Mouse (Mus musculus) forebrain, embryonic 11.5 days (tissue): ENCODE results near the gene Gm21905. TPM values are rescaled to one million over a fixed set of nuclear protein-coding genes. Genes with fewer than 3 reads are reported as not detected.

Source experiments
- ATAC-seq: fragments of 200-750 bp; cut with Nextera tagmentation; replicated peaks from 2 replicates; pipeline ENCODE4 v1.8.0; 2017; ENCODE audit warnings: moderate TSS enrichment; ENCODE audit not compliant: low FRiP score
- DNase-seq: peaks from one replicate; pipeline ENCODE4 v3.0.0-alpha.2; 2017; ENCODE audit warnings: low spot score
- H3K27ac ChIP-seq: fragments of 300-500 bp; sonication (generic); 2 replicates; pipeline ENCODE4 v1.5.1; 2014; ENCODE audit warnings: low read depth, low read length
- H3K27me3 ChIP-seq: fragments of 300-500 bp; sonication (generic); 2 replicates; pipeline ENCODE4 v1.6.1; 2014; ENCODE audit warnings: mild to moderate bottlenecking, low read length, mixed read lengths; ENCODE audit not compliant: control insufficient read depth, insufficient read depth
- H3K36me3 ChIP-seq: fragments of 300-500 bp; sonication (generic); 2 replicates; pipeline ENCODE4 v1.6.1; 2014; ENCODE audit warnings: mild to moderate bottlenecking, low read length, moderate library complexity, mixed read lengths; ENCODE audit not compliant: control insufficient read depth, insufficient read depth
- H3K4me1 ChIP-seq: fragments of 300-500 bp; sonication (generic); replicated peaks from 2 replicates; pipeline ENCODE4 v1.6.1; 2014; ENCODE audit warnings: low read length, mixed read lengths; ENCODE audit not compliant: control insufficient read depth, insufficient read depth
- H3K4me2 ChIP-seq: fragments of 300-500 bp; sonication (generic); 2 replicates; pipeline ENCODE4 v1.6.1; 2014; ENCODE audit warnings: low read depth, mild to moderate bottlenecking, low read length, moderate library complexity, mixed read lengths; ENCODE audit not compliant: severe bottlenecking
- H3K4me3 ChIP-seq: fragments of 300-500 bp; sonication (generic); 2 replicates; pipeline ENCODE4 v1.5.1; 2014; ENCODE audit warnings: low read depth, low read length
- H3K9ac ChIP-seq: fragments of 300-500 bp; sonication (generic); 2 replicates; pipeline ENCODE4 v1.6.1; 2014; ENCODE audit warnings: low read length
- H3K9me3 ChIP-seq: fragments of 300-500 bp; sonication (generic); 2 replicates; pipeline ENCODE4 v1.6.1; 2016; ENCODE audit warnings: low read length, mixed read lengths; ENCODE audit not compliant: control insufficient read depth
- WGBS: fragments of 180-500 bp; shearing (Covaris S2); extraction: QIAGEN DNeasy Blood & Tissue Kit; methylation state at CpG from one replicate; pipeline ENCODE4 v1.1.7; 2014; 5-methylcytosine and 5-hydroxymethylcytosine counted together
- polyA plus RNA-seq: library from polyadenylated mRNA; unstranded; fragments of >200 nt; fragmentation: Nextera tagmentation; extraction: Ambion mirVana; gene quantifications from 2 replicates; pipeline ENCODE4 v1.2.1, GENCODE M21; 2014

Gene Gm21905
- polyA plus RNA-seq, 1 experiment from 2014 or later: not detected

- Histone ChIP-seq H3K4me1 (no peaks in the 10 kb centered on the region), H3K4me3 (no peak overlapping the region), H3K9ac (no peak overlapping the region), H3K36me3 (no peaks in the 10 kb centered on the region), H3K27ac (no peak overlapping the region), H3K4me2 (no peak overlapping the region), H3K9me3 (no peaks in the 10 kb centered on the region), H3K27me3 (no peaks in the 10 kb centered on the region)
- DNase-seq (no peak), ATAC-seq (no peak)
Observed at GRCm38 (mm10) chr5:67947006-67947405, 785 bp upstream of the Gm21905 start.

GRCm38 (mm10) chr5:67944074-67944785 is 2.0 kb downstream of the Gm21905 start:
- H3K27ac ChIP-seq: no peak overlapping the region
- H3K27me3 ChIP-seq: no peaks in the 10 kb centered on the region
- no peaks in the 10 kb centered on the region for H3K36me3 ChIP-seq
- no peaks in the 10 kb centered on the region for H3K9me3 ChIP-seq
- no peaks in the 10 kb centered on the region for H3K4me1 ChIP-seq
- ATAC-seq (no peak), DNase-seq (no peak)
- no peak overlapping the region for H3K4me3 ChIP-seq
- H3K9ac ChIP-seq: no peak overlapping the region
- H3K4me2 ChIP-seq: no peak overlapping the region
- 95% methylated on average over 1 of the region's 1 CpGs for WGBS

- H3K36me3 ChIP-seq: no peaks in the 10 kb centered on the region
- no peak overlapping the region for H3K4me3 ChIP-seq
- H3K27ac ChIP-seq: no peak overlapping the region
- no peaks in the 10 kb centered on the region for H3K4me1 ChIP-seq
- ATAC-seq (no peak), DNase-seq (no peak)
- H3K9me3 ChIP-seq: no peaks in the 10 kb centered on the region
- H3K27me3 ChIP-seq: no peaks in the 10 kb centered on the region
- H3K4me2 ChIP-seq: no peak overlapping the region
- no peak overlapping the region for H3K9ac ChIP-seq
- WGBS: 74% methylated on average over 2 of the region's 2 CpGs
Observed at GRCm38 (mm10) chr5:67943199-67943598, 3.0 kb downstream of the Gm21905 start.

GRCm38 (mm10) chr5:67941369-67941768 is 4.9 kb downstream of the Gm21905 start, which contains the start of gene Gm5108:
TSS of gene Gm5108 (plus strand) at chr5:67941669.
- Histone ChIP-seq H3K9ac (no peak within 1 kb of the TSS), H3K4me1 (no peaks in the 10 kb centered on the region), H3K36me3 (no peaks in the 10 kb centered on the region), H3K27ac (no peak within 1 kb of the TSS), H3K4me3 (no peak within 1 kb of the TSS), H3K4me2 (no peak within 1 kb of the TSS), H3K27me3 (no peaks in the 10 kb centered on the region), H3K9me3 (no peaks in the 10 kb centered on the region)
- DNase-seq (no peak), ATAC-seq (no peak)
- 90% methylated on average over 2 of the region's 2 CpGs for WGBS

- WGBS: 83% methylated on average over 2 of the region's 2 CpGs
- no peak for DNase-seq
- H3K36me3 ChIP-seq: no peaks in the 10 kb centered on the region
- H3K4me1 ChIP-seq: no peaks in the 10 kb centered on the region
- no peaks in the 10 kb centered on the region for H3K9me3 ChIP-seq
- no peak overlapping the region for H3K4me3 ChIP-seq
- no peak overlapping the region for H3K27ac ChIP-seq
- no peak for ATAC-seq
- H3K4me2 ChIP-seq: no peak overlapping the region
- H3K9ac ChIP-seq: no peak overlapping the region
- no peaks in the 10 kb centered on the region for H3K27me3 ChIP-seq
Observed at GRCm38 (mm10) chr5:67931623-67932022, 14.6 kb downstream of the Gm21905 start.

GRCm38 (mm10) chr5:67930584-67930983 is 15.6 kb downstream of the Gm21905 start:
- Histone ChIP-seq H3K4me1 (no peaks in the 10 kb centered on the region), H3K4me2 (no peak overlapping the region), H3K9me3 (no peaks in the 10 kb centered on the region), H3K36me3 (no peaks in the 10 kb centered on the region), H3K4me3 (no peak overlapping the region), H3K27ac (no peak overlapping the region), H3K27me3 (no peaks in the 10 kb centered on the region), H3K9ac (no peak overlapping the region)
- WGBS: 67% methylated on average over 4 of the region's 4 CpGs
- ATAC-seq: no peak
- DNase-seq: no peak

GRCm38 (mm10) chr5:67904555-67904954 is 41.7 kb downstream of the Gm21905 start:
- H3K27me3 ChIP-seq: no peaks in the 10 kb centered on the region
- 72% methylated on average over 2 of the region's 2 CpGs for WGBS

GRCm38 (mm10) chr5:67898921-67899320 is 47.3 kb downstream of the Gm21905 start:
- Histone ChIP-seq H3K9me3 (no peaks in the 10 kb centered on the region), H3K4me1 (no peaks in the 10 kb centered on the region), H3K36me3 (no peaks in the 10 kb centered on the region), H3K4me3 (no peak overlapping the region), H3K4me2 (no peak overlapping the region), H3K27ac (no peak overlapping the region), H3K27me3 (no peaks in the 10 kb centered on the region), H3K9ac (no peak overlapping the region)
- 97% methylated on average over 1 of the region's 1 CpGs for WGBS
- ATAC-seq (no peak), DNase-seq (no peak)

More at GRCm38 (mm10) chr5:67904555-67904954, 41.7 kb downstream of the Gm21905 start:
- H3K9ac ChIP-seq: no peak overlapping the region
- H3K4me1 ChIP-seq: no peaks in the 10 kb centered on the region
- no peak for ATAC-seq
- no peak overlapping the region for H3K4me3 ChIP-seq
- no peaks in the 10 kb centered on the region for H3K36me3 ChIP-seq
- no peak for DNase-seq
- no peaks in the 10 kb centered on the region for H3K9me3 ChIP-seq
- no peak overlapping the region for H3K27ac ChIP-seq
- H3K4me2 ChIP-seq: no peak overlapping the region
